Mouse (Mus musculus) erythroblast, embryonic 14.5 days (primary cell): ENCODE measurements around the gene 4930426L09Rik.

ENCODE experiments used
- GATA1 ChIP-seq: IDR thresholded peaks from 2 replicates; pipeline ENCODE4 v1.6.1; 2012; ENCODE audit warnings: low read length, inconsistent platforms, mixed read lengths
- TAL1 ChIP-seq: IDR thresholded peaks from 3 replicates; pipeline ENCODE4 v1.6.1; 2012; ENCODE audit warnings: low read length, inconsistent platforms, mixed read lengths

- TF ChIP-seq GATA1 (no peak), TAL1 (no peak)
These were observed 31.6 kb upstream of the 4930426L09Rik start for GRCm38 (mm10) chr2:18966566-18966965.
